Mouse (Mus musculus): ENCODE measurements around the gene Dhrs7c.

- TF ChIP-seq CTCF (IDR thresholded peaks at IDR 0.05; ENCODE audit: extremely low read depth, insufficient read length, insufficient replicate concordance, low read depth, low read length) (peak; percentile 36; the same call in 1 of the 2 replicates), POLR2A (IDR thresholded peaks at IDR 0.05; ENCODE audit: low read depth, low read length) (no peak)
These were observed 7.6 kb downstream of the Dhrs7c start for GRCm38 (mm10) chr11:67805538-67805937.

Data from small intestine, adult 2 months (tissue).